Comparison of ENCODE assay signal across 24 mouse cellular contexts in genomic region chr3:88287110-88287509, GRCm38 (mm10). TPM values are rescaled to one million over a fixed set of nuclear protein-coding genes. Genes with fewer than 3 reads are reported as not detected.
"Had no signal": no experiment of that assay in that cellular context is flagged by ENCODE, and none has a peak within 500 bp of the region (broad histone marks: within the 10 kb centered on the region; RNA-seq: fewer than 3 reads in every experiment).

TSS of gene Gm38392 (minus strand) at chr3:88287210.

- H3K27me3 ChIP-seq: liver, embryonic 12.5 days; midbrain, embryonic 12.5 days; neural tube, embryonic 13.5 days; neural tube, embryonic 15.5 days had no signal

- H3K9ac ChIP-seq: liver, embryonic 12.5 days; liver, embryonic 14.5 days; midbrain, embryonic 12.5 days; neural tube, embryonic 13.5 days; neural tube, embryonic 15.5 days had no signal

- H3K9me3 ChIP-seq: liver, embryonic 12.5 days; midbrain, embryonic 10.5 days; midbrain, embryonic 12.5 days; neural tube, embryonic 13.5 days; neural tube, embryonic 15.5 days had no signal

- H3K27ac ChIP-seq: liver, embryonic 12.5 days; liver, embryonic 14.5 days; midbrain, embryonic 10.5 days; midbrain, embryonic 12.5 days; neural tube, embryonic 13.5 days; neural tube, embryonic 15.5 days had no signal

- H3K4me2 ChIP-seq: liver, embryonic 12.5 days; midbrain, embryonic 12.5 days; neural tube, embryonic 13.5 days; neural tube, embryonic 15.5 days had no signal

- DNase-seq: lung, adult 2 months; lung, postnatal 10 days; midbrain, embryonic 14.5 days; retina, postnatal 1 day; right cerebral cortex, adult 18-20 months; right cerebral cortex, postnatal 25 days; right cerebral cortex, postnatal 4 days; spleen, adult 18-20 months; thymus, adult 18-20 months; thymus, postnatal 14 days; thymus, postnatal 36 days had no signal

- H3K36me3 ChIP-seq: midbrain, embryonic 12.5 days; neural tube, embryonic 13.5 days; neural tube, embryonic 15.5 days had no signal

- H3K4me1 ChIP-seq: liver, embryonic 12.5 days; midbrain, embryonic 10.5 days; midbrain, embryonic 12.5 days; neural tube, embryonic 13.5 days; neural tube, embryonic 15.5 days had no signal

- ATAC-seq: liver, embryonic 12.5 days; midbrain, embryonic 16.5 days had no signal

- H3K4me3 ChIP-seq: liver, embryonic 12.5 days; midbrain, embryonic 10.5 days; midbrain, embryonic 12.5 days; myocyte; neural tube, embryonic 13.5 days; neural tube, embryonic 15.5 days had no signal

RNA-seq across cellular contexts. Expression of gene Gm38392, which starts in this region (rescaled TPM):
- total RNA-seq: megakaryocyte, adult 5-6 weeks; megakaryocyte-erythroid progenitor cell, adult 5-6 weeks had no signal
- polyA plus RNA-seq: liver, embryonic 14.5 days; liver, embryonic 16.5 days; midbrain, embryonic 10.5 days; midbrain, embryonic 12.5 days; midbrain, embryonic 14.5 days; neural tube, embryonic 11.5 days; small intestine, adult 2 months had no signal
